Mouse (Mus musculus): ENCODE measurements around the gene Myo1b. TPM values are rescaled to one million over a fixed set of nuclear protein-coding genes. Genes with fewer than 3 reads are reported as not detected.
"Not testable (repeated sequence)": the region's sequence is repeated elsewhere in the genome, so short reads cannot be mapped to it uniquely, and the experiment has no call there.

The Myo1b gene
- polyA plus RNA-seq, 1 experiment from 2014 or later: 11.5 TPM

GRCm38 (mm10) chr1:51871234-51871633 lies 44.6 kb downstream of the Myo1b start:
- ATAC-seq (ENCODE audit: low read depth); H3K4me2 ChIP-seq (ENCODE audit: low read depth, low read length); H3K27me3 ChIP-seq (ENCODE audit: control insufficient read depth, insufficient read depth, low read depth, low read length); H3K9me3 ChIP-seq (replicated peaks; ENCODE audit: control insufficient read depth, low read length); H3K4me1 ChIP-seq (ENCODE audit: control insufficient read depth, low read depth, low read length); H3K36me3 ChIP-seq (ENCODE audit: control insufficient read depth, insufficient read depth); H3K27ac ChIP-seq (ENCODE audit: low read length); H3K9ac ChIP-seq (ENCODE audit: low read depth, low read length); H3K4me3 ChIP-seq (ENCODE audit: low read depth, low read length): not testable (repeated sequence)
- WGBS (ENCODE audit: insufficient replicate concordance): 42% methylated on average over 2 of the region's 2 CpGs

GRCm38 (mm10) chr1:51862828-51863421 lies 52.9 kb downstream of the Myo1b start:
- Histone ChIP-seq H3K9me3 (replicated peaks; ENCODE audit: control insufficient read depth, low read length) (no peaks in the 10 kb centered on the region), H3K36me3 (ENCODE audit: control insufficient read depth, insufficient read depth) (no peaks in the 10 kb centered on the region), H3K27me3 (ENCODE audit: control insufficient read depth, insufficient read depth, low read depth, low read length) (no peaks in the 10 kb centered on the region), H3K4me2 (ENCODE audit: low read depth, low read length) (no peak overlapping the region), H3K9ac (ENCODE audit: low read depth, low read length) (no peak overlapping the region), H3K4me3 (ENCODE audit: low read depth, low read length) (no peak overlapping the region), H3K27ac (ENCODE audit: low read length) (no peak overlapping the region), H3K4me1 (ENCODE audit: control insufficient read depth, low read depth, low read length) (no peaks in the 10 kb centered on the region)
- no peak for ATAC-seq (ENCODE audit: low read depth)
- 71% methylated on average over 8 of the region's 8 CpGs for WGBS (ENCODE audit: insufficient replicate concordance)

GRCm38 (mm10) chr1:51860837-51861236 lies 55.0 kb downstream of the Myo1b start:
- 79% methylated on average over 10 of the region's 10 CpGs for WGBS (ENCODE audit: insufficient replicate concordance)
- Histone ChIP-seq H3K4me2 (ENCODE audit: low read depth, low read length) (no peak overlapping the region), H3K9ac (ENCODE audit: low read depth, low read length) (no peak overlapping the region), H3K4me3 (ENCODE audit: low read depth, low read length) (no peak overlapping the region), H3K9me3 (replicated peaks; ENCODE audit: control insufficient read depth, low read length) (no peaks in the 10 kb centered on the region), H3K4me1 (ENCODE audit: control insufficient read depth, low read depth, low read length) (no peaks in the 10 kb centered on the region; the same call in 1 of the 2 replicates), H3K36me3 (ENCODE audit: control insufficient read depth, insufficient read depth) (no peaks in the 10 kb centered on the region), H3K27ac (ENCODE audit: low read length) (no peak overlapping the region), H3K27me3 (ENCODE audit: control insufficient read depth, insufficient read depth, low read depth, low read length) (no peaks in the 10 kb centered on the region)
- ATAC-seq (ENCODE audit: low read depth): no peak

GRCm38 (mm10) chr1:51856946-51857345 lies 58.9 kb downstream of the Myo1b start:
- 42% methylated on average over 4 of the region's 4 CpGs for WGBS (ENCODE audit: insufficient replicate concordance)
- Histone ChIP-seq H3K4me3 (ENCODE audit: low read depth, low read length) (no peak overlapping the region), H3K36me3 (ENCODE audit: control insufficient read depth, insufficient read depth) (no peaks in the 10 kb centered on the region), H3K27me3 (ENCODE audit: control insufficient read depth, insufficient read depth, low read depth, low read length) (no peaks in the 10 kb centered on the region), H3K4me1 (ENCODE audit: control insufficient read depth, low read depth, low read length) (no peaks in the 10 kb centered on the region; the same call in 1 of the 2 replicates), H3K9ac (ENCODE audit: low read depth, low read length) (no peak overlapping the region), H3K9me3 (replicated peaks; ENCODE audit: control insufficient read depth, low read length) (no peaks in the 10 kb centered on the region), H3K4me2 (ENCODE audit: low read depth, low read length) (no peak overlapping the region), H3K27ac (ENCODE audit: low read length) (peak overlapping the region; percentile 72)
- ATAC-seq (ENCODE audit: low read depth): peak; percentile 44

- H3K9me3 ChIP-seq (replicated peaks; ENCODE audit: control insufficient read depth, low read length): no peaks in the 10 kb centered on the region
- no peak overlapping the region for H3K4me3 ChIP-seq (ENCODE audit: low read depth, low read length)
- no peak overlapping the region for H3K9ac ChIP-seq (ENCODE audit: low read depth, low read length)
- H3K36me3 ChIP-seq (ENCODE audit: control insufficient read depth, insufficient read depth): no peaks in the 10 kb centered on the region
- no peaks in the 10 kb centered on the region for H3K27me3 ChIP-seq (ENCODE audit: control insufficient read depth, insufficient read depth, low read depth, low read length)
- H3K27ac ChIP-seq (ENCODE audit: low read length): peak overlapping the region; percentile 72
- H3K4me1 ChIP-seq (ENCODE audit: control insufficient read depth, low read depth, low read length): no peaks in the 10 kb centered on the region; the same call in 1 of the 2 replicates
- ATAC-seq (ENCODE audit: low read depth): peak; percentile 90
- no peak overlapping the region; the same call in 1 of the 2 replicates for H3K4me2 ChIP-seq (ENCODE audit: low read depth, low read length)
- 58% methylated on average over 11 of the region's 11 CpGs for WGBS (ENCODE audit: insufficient replicate concordance)
These were observed 59.5 kb downstream of the Myo1b start for GRCm38 (mm10) chr1:51856245-51856915.

GRCm38 (mm10) chr1:51855541-51856244 lies 60.2 kb downstream of the Myo1b start:
- Histone ChIP-seq H3K27ac (ENCODE audit: low read length) (peak overlapping the region; percentile 64), H3K4me2 (ENCODE audit: low read depth, low read length) (no peak overlapping the region; the same call in 1 of the 2 replicates), H3K9me3 (replicated peaks; ENCODE audit: control insufficient read depth, low read length) (no peaks in the 10 kb centered on the region), H3K4me3 (ENCODE audit: low read depth, low read length) (no peak overlapping the region), H3K27me3 (ENCODE audit: control insufficient read depth, insufficient read depth, low read depth, low read length) (no peaks in the 10 kb centered on the region), H3K9ac (ENCODE audit: low read depth, low read length) (no peak overlapping the region), H3K36me3 (ENCODE audit: control insufficient read depth, insufficient read depth) (no peaks in the 10 kb centered on the region), H3K4me1 (ENCODE audit: control insufficient read depth, low read depth, low read length) (no peaks in the 10 kb centered on the region; the same call in 1 of the 2 replicates)
- ATAC-seq (ENCODE audit: low read depth): peak; percentile 23; the same call in 1 of the 2 replicates
- WGBS (ENCODE audit: insufficient replicate concordance): 55% methylated on average over 10 of the region's 10 CpGs

GRCm38 (mm10) chr1:51852314-51852713 lies 63.6 kb downstream of the Myo1b start:
- H3K9me3 ChIP-seq (replicated peaks; ENCODE audit: control insufficient read depth, low read length): no peaks in the 10 kb centered on the region
- 54% methylated on average over 5 of the region's 5 CpGs for WGBS (ENCODE audit: insufficient replicate concordance)

GRCm38 (mm10) chr1:51849570-51850211 lies 66.2 kb downstream of the Myo1b start:
- H3K36me3 ChIP-seq (ENCODE audit: control insufficient read depth, insufficient read depth): no peaks in the 10 kb centered on the region
- no peak overlapping the region for H3K27ac ChIP-seq (ENCODE audit: low read length)
- H3K4me3 ChIP-seq (ENCODE audit: low read depth, low read length): no peak overlapping the region
- ATAC-seq (ENCODE audit: low read depth): no peak; the same call in 1 of the 2 replicates
- no peaks in the 10 kb centered on the region; the same call in 1 of the 2 replicates for H3K4me1 ChIP-seq (ENCODE audit: control insufficient read depth, low read depth, low read length)
- no peak overlapping the region for H3K9ac ChIP-seq (ENCODE audit: low read depth, low read length)
- H3K27me3 ChIP-seq (ENCODE audit: control insufficient read depth, insufficient read depth, low read depth, low read length): no peaks in the 10 kb centered on the region
- no peak overlapping the region for H3K4me2 ChIP-seq (ENCODE audit: low read depth, low read length)
- WGBS (ENCODE audit: insufficient replicate concordance): 33% methylated on average over 8 of the region's 8 CpGs
- no peaks in the 10 kb centered on the region for H3K9me3 ChIP-seq (replicated peaks; ENCODE audit: control insufficient read depth, low read length)

More at GRCm38 (mm10) chr1:51852314-51852713, 63.6 kb downstream of the Myo1b start:
- Histone ChIP-seq H3K27me3 (ENCODE audit: control insufficient read depth, insufficient read depth, low read depth, low read length) (no peaks in the 10 kb centered on the region), H3K4me2 (ENCODE audit: low read depth, low read length) (no peak overlapping the region), H3K27ac (ENCODE audit: low read length) (no peak overlapping the region), H3K4me1 (ENCODE audit: control insufficient read depth, low read depth, low read length) (no peaks in the 10 kb centered on the region; the same call in 1 of the 2 replicates), H3K36me3 (ENCODE audit: control insufficient read depth, insufficient read depth) (no peaks in the 10 kb centered on the region), H3K4me3 (ENCODE audit: low read depth, low read length) (no peak overlapping the region), H3K9ac (ENCODE audit: low read depth, low read length) (no peak overlapping the region)
- no peak for ATAC-seq (ENCODE audit: low read depth)
